8 mouse cellular contexts compared by ENCODE assay signal in the genomic region with DNA sequence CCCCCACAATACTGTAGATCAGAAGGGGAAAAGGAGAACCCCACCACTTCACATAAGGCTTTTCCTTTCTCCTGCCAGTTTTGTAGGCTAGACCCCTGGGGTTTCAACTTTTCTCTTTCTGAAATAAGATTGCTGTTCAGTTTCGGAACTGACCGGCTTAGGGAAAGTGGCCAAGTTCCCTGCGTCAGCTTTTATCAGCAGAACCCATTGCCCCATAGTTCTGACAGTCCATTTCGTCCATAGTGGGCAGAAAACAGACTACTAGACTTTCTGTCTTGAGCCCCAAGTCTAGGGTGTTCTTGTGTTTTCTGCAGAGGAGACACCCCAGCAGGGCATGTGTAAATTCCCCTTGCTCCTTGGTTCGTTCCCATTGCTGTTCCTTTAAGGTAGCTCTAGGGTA.
DNase-seq lines count a peak whose midpoint lies in the region; ATAC-seq and TF ChIP-seq lines count a peak whose summit lies in the region.

No protein-coding gene starts in this region.

- no peaks in the 10 kb centered on the region for H3K36me3 ChIP-seq in lung, postnatal 0 days (ENCODE audit: insufficient read depth, low read length)
- H3K36me3 ChIP-seq in liver, embryonic 11.5 days (ENCODE audit: control insufficient read depth, insufficient read depth, low read length) = no peaks in the 10 kb centered on the region
- no peaks in the 10 kb centered on the region for H3K36me3 ChIP-seq in stomach, embryonic 14.5 days (ENCODE audit: control insufficient read depth, insufficient read depth, low read length)

- peak overlapping the region; percentile 93 for H3K4me2 ChIP-seq in lung, postnatal 0 days (replicated peaks; ENCODE audit: low read depth, low read length)
- peak overlapping the region; percentile 94 for H3K4me2 ChIP-seq in liver, embryonic 11.5 days
- peak overlapping the region; percentile 95; the same call in 1 of the 2 replicates for H3K4me2 ChIP-seq in stomach, embryonic 14.5 days (replicated peaks; ENCODE audit: low read depth, low read length)

- TF ChIP-seq CTCF in lung, postnatal 0 days (IDR thresholded peaks at IDR 0.05) = no peak

- H3K9ac ChIP-seq in lung, postnatal 0 days (replicated peaks; ENCODE audit: low read depth) = no peak overlapping the region
- H3K9ac ChIP-seq in liver, embryonic 11.5 days (ENCODE audit: low read depth, low read length) = no peak overlapping the region
- no peak overlapping the region for H3K9ac ChIP-seq in stomach, embryonic 14.5 days (replicated peaks; ENCODE audit: low read depth, low read length)

- 54% methylated on average over 5 of the region's 5 CpGs for WGBS in lung, postnatal 0 days
- WGBS in liver, embryonic 11.5 days = 69% methylated on average over 5 of the region's 5 CpGs
- 66% methylated on average over 5 of the region's 5 CpGs for WGBS in stomach, embryonic 14.5 days

- no peaks in the 10 kb centered on the region for H3K27me3 ChIP-seq in lung, postnatal 0 days (replicated peaks; ENCODE audit: insufficient read depth, low read length)
- no peaks in the 10 kb centered on the region for H3K27me3 ChIP-seq in liver, embryonic 11.5 days (replicated peaks; ENCODE audit: control insufficient read depth, insufficient read depth, low read length)
- no peaks in the 10 kb centered on the region for H3K27me3 ChIP-seq in stomach, embryonic 14.5 days (ENCODE audit: control insufficient read depth, insufficient read depth, low read length)

- no peak for TF ChIP-seq EP300 in lung, postnatal 0 days (IDR thresholded peaks at IDR 0.05)

- H3K27ac ChIP-seq in lung, postnatal 0 days (ENCODE audit: low read length) = no peak overlapping the region
- H3K27ac ChIP-seq in liver, embryonic 11.5 days (ENCODE audit: low read depth, low read length) = no peak overlapping the region
- no peak overlapping the region for H3K27ac ChIP-seq in stomach, embryonic 14.5 days (ENCODE audit: low read length)

- H3K4me1 ChIP-seq in lung, postnatal 0 days (ENCODE audit: insufficient read depth, low read depth, low read length) = peaks cover 2% of the 10 kb centered on the region; the same call in 1 of the 2 replicates
- H3K4me1 ChIP-seq in liver, embryonic 11.5 days (replicated peaks; ENCODE audit: control insufficient read depth, insufficient read depth, low read length) = peaks cover 14% of the 10 kb centered on the region; the same call in 1 of the 2 replicates
- H3K4me1 ChIP-seq in stomach, embryonic 14.5 days (ENCODE audit: control insufficient read depth, insufficient read depth, low read length) = peaks cover 13% of the 10 kb centered on the region

- H3K4me3 ChIP-seq in lung, postnatal 0 days (ENCODE audit: low read depth, low read length) = peak overlapping the region; percentile 71; the same call in 1 of the 2 replicates
- H3K4me3 ChIP-seq in liver, embryonic 11.5 days (ENCODE audit: low read depth, low read length) = peak overlapping the region; percentile 75; the same call in 1 of the 2 replicates
- H3K4me3 ChIP-seq in stomach, embryonic 14.5 days (ENCODE audit: low read depth, low read length) = peak overlapping the region; percentile 71; the same call in 1 of the 2 replicates

- H3K9me3 ChIP-seq in lung, postnatal 0 days (ENCODE audit: low read length) = no peaks in the 10 kb centered on the region
- H3K9me3 ChIP-seq in liver, embryonic 11.5 days (ENCODE audit: control insufficient read depth, low read length) = no peaks in the 10 kb centered on the region
- no peaks in the 10 kb centered on the region for H3K9me3 ChIP-seq in stomach, embryonic 14.5 days (ENCODE audit: control insufficient read depth, low read depth, low read length)

- DNase-seq in cerebellum, adult 9-10 months = peak; percentile 23
- DNase-seq in cerebellum, postnatal 36 days = no peak
- DNase-seq in lung, postnatal 0 days (ENCODE audit: low spot score) = peak; percentile 55
- DNase-seq in lung, postnatal 25 days (ENCODE audit: low spot score) = no peak
- DNase-seq in liver, embryonic 11.5 days (ENCODE audit: low spot score) = no peak
- no peak for DNase-seq in adrenal gland, postnatal 4 days (ENCODE audit: low spot score in 2 of 2)
- DNase-seq in Muller cell, postnatal 12 days (ENCODE audit: inconsistent ontology term) = no peak

- ATAC-seq in lung, postnatal 0 days = no peak
- no peak for ATAC-seq in liver, embryonic 11.5 days (replicated peaks; ENCODE audit: low FRiP score)
- no peak for ATAC-seq in stomach, embryonic 14.5 days (ENCODE audit: insufficient number of reproducible peaks, insufficient read depth, low FRiP score, low read depth)

Comparison
In these comparisons a context has a peak if more than half of its experiments do, and no peak if none do; other contexts are left out.
1. DNase-seq: peak in cerebellum, adult 9-10 months (single experiment) and lung, postnatal 0 days (single experiment); none in cerebellum, postnatal 36 days (0 of 2), lung, postnatal 25 days (single experiment), liver, embryonic 11.5 days (single experiment), adrenal gland, postnatal 4 days (0 of 2) and Muller cell, postnatal 12 days (single experiment).
2. Peak in every context shown above with its lines, with median percentiles within 50 percentile points of each other: H3K4me2 ChIP-seq and H3K4me3 ChIP-seq.